In genomic region chr9:54571130-54571839, GRCm38 (mm10) we compare ENCODE assay signal across 17 mouse cellular contexts. TPM values are rescaled to one million over a fixed set of nuclear protein-coding genes. Genes with fewer than 3 reads are reported as not detected.
"Had no signal": no experiment of that assay in that cellular context is flagged by ENCODE, and none has a peak within 500 bp of the region (broad histone marks: within the 10 kb centered on the region; RNA-seq: fewer than 3 reads in every experiment).

No protein-coding gene starts in this region.

- H3K9ac ChIP-seq: hindbrain, embryonic 13.5 days; midbrain, embryonic 12.5 days had no signal

- H3K4me2 ChIP-seq: hindbrain, embryonic 13.5 days; midbrain, embryonic 12.5 days had no signal

- H3K36me3 ChIP-seq: hindbrain, embryonic 13.5 days; limb, embryonic 10.5 days; midbrain, embryonic 12.5 days had no signal

- H3K27ac ChIP-seq: hindbrain, embryonic 13.5 days; hindbrain, postnatal 0 days; left cerebral cortex, adult 2 months; limb, embryonic 10.5 days; midbrain, embryonic 12.5 days had no signal

- H3K4me3 ChIP-seq: hindbrain, embryonic 13.5 days; left cerebral cortex, adult 2 months; limb, embryonic 10.5 days; midbrain, embryonic 12.5 days had no signal

- H3K9me3 ChIP-seq: hindbrain, embryonic 13.5 days; limb, embryonic 10.5 days; midbrain, embryonic 12.5 days had no signal

- DNase-seq: kidney, adult 11 months; kidney, adult 9 months; kidney, postnatal 10 days; kidney, postnatal 4 days; right cerebral cortex, postnatal 14 days; thymus, adult 2 months; thymus, postnatal 25 days had no signal

- ATAC-seq: hindbrain, postnatal 0 days; midbrain, embryonic 16.5 days had no signal

- H3K4me1 ChIP-seq: hindbrain, embryonic 13.5 days; midbrain, embryonic 12.5 days had no signal

- H3K27me3 ChIP-seq: hindbrain, embryonic 13.5 days; midbrain, embryonic 12.5 days had no signal

RNA-seq across cellular contexts. Expression of gene Sh2d7, which starts 32.5 kb away (rescaled TPM):
- polyA plus RNA-seq: limb, embryonic 10.5 days; limb, embryonic 14.5 days; lung, embryonic 16.5 days; midbrain, embryonic 16.5 days; neural tube, embryonic 14.5 days; urinary bladder, adult 2 months had no signal
